In genomic region chr15:27258984-27259853, GRCm38 (mm10) we compare ENCODE assay signal across 31 mouse cellular contexts.
DNase-seq lines count a peak whose midpoint lies in the region; ATAC-seq lines count a peak whose summit lies in the region.
"Had no signal": no experiment of that assay in that cellular context is flagged by ENCODE, and none has a peak within 500 bp of the region (broad histone marks: within the 10 kb centered on the region; RNA-seq: fewer than 3 reads in every experiment).

No protein-coding gene starts in this region.

- no peak overlapping the region for H3K4me3 ChIP-seq in stomach, embryonic 15.5 days (replicated peaks)
- H3K4me3 ChIP-seq: embryonic facial prominence, embryonic 13.5 days; forebrain, embryonic 10.5 days; gastrocnemius, adult 2 months; hindbrain, embryonic 12.5 days; kidney, embryonic 15.5 days; liver, embryonic 13.5 days; midbrain, embryonic 13.5 days had no signal

- no peak overlapping the region for H3K27ac ChIP-seq in stomach, embryonic 15.5 days
- H3K27ac ChIP-seq: embryonic facial prominence, embryonic 13.5 days; forebrain, embryonic 10.5 days; gastrocnemius, adult 2 months; hindbrain, embryonic 12.5 days; hindbrain, postnatal 0 days; kidney, embryonic 15.5 days; liver, embryonic 13.5 days; macrophage; midbrain, embryonic 13.5 days had no signal

- 41% methylated on average over 6 of the region's 6 CpGs for WGBS in stomach, embryonic 15.5 days

- H3K4me1 ChIP-seq in stomach, embryonic 15.5 days: no peaks in the 10 kb centered on the region
- H3K4me1 ChIP-seq: embryonic facial prominence, embryonic 13.5 days; forebrain, embryonic 10.5 days; hindbrain, embryonic 12.5 days; kidney, embryonic 15.5 days; liver, embryonic 13.5 days; midbrain, embryonic 13.5 days had no signal

- ATAC-seq in stomach, embryonic 15.5 days (ENCODE audit: insufficient read depth, low FRiP score, low read depth): peak; percentile 84
- ATAC-seq: forebrain, embryonic 16.5 days; hindbrain, postnatal 0 days; midbrain, embryonic 13.5 days had no signal

- no peak overlapping the region for H3K9ac ChIP-seq in stomach, embryonic 15.5 days
- H3K9ac ChIP-seq: embryonic facial prominence, embryonic 13.5 days; hindbrain, embryonic 12.5 days; kidney, embryonic 15.5 days; liver, embryonic 13.5 days; midbrain, embryonic 13.5 days had no signal

- no peak overlapping the region for H3K4me2 ChIP-seq in stomach, embryonic 15.5 days
- H3K4me2 ChIP-seq: embryonic facial prominence, embryonic 13.5 days; heart, embryonic 11.5 days; hindbrain, embryonic 12.5 days; kidney, embryonic 15.5 days; liver, embryonic 13.5 days; midbrain, embryonic 13.5 days had no signal

- no peaks in the 10 kb centered on the region for H3K27me3 ChIP-seq in stomach, embryonic 15.5 days (replicated peaks)
- H3K27me3 ChIP-seq: embryonic facial prominence, embryonic 13.5 days; hindbrain, embryonic 12.5 days; kidney, embryonic 15.5 days; liver, embryonic 13.5 days; midbrain, embryonic 13.5 days had no signal

- DNase-seq in adrenal gland, adult 2 months: peak; percentile 23
- DNase-seq in adrenal gland, postnatal 25 days: no peak
- DNase-seq in urinary bladder, postnatal 36 days (ENCODE audit: low spot score in 2 of 2): peak; percentile 14 to 34
- DNase-seq in urinary bladder, postnatal 25 days (ENCODE audit: low spot score): no peak
- DNase-seq in Muller cell, postnatal 12 days (ENCODE audit: inconsistent ontology term): no peak
- no peak for DNase-seq in left cerebral cortex, postnatal 36 days (ENCODE audit: low spot score in 2 of 2)
- DNase-seq: cerebellum, adult 9-10 months; cerebellum, postnatal 36 days; embryo, embryonic 11 days; gastrocnemius, adult 2 months; gastrocnemius, postnatal 36 days; heart, adult 18-20 months; heart, postnatal 36 days; kidney, adult 18-20 months; kidney, postnatal 25 days; left cerebral cortex, postnatal 4 days; liver, embryonic 13.5 days; lung, adult 18-20 months; lung, postnatal 10 days; thymus, adult 2 months; thymus, postnatal 36 days had no signal

- intact Hi-C loops in left cerebral cortex, postnatal 36 days (cut with DNase I): no loop called here

- H3K9me3 ChIP-seq in stomach, embryonic 15.5 days: no peaks in the 10 kb centered on the region
- H3K9me3 ChIP-seq: embryonic facial prominence, embryonic 13.5 days; forebrain, embryonic 10.5 days; hindbrain, embryonic 12.5 days; kidney, embryonic 15.5 days; liver, embryonic 13.5 days; midbrain, embryonic 13.5 days had no signal

- H3K36me3 ChIP-seq in stomach, embryonic 15.5 days: no peaks in the 10 kb centered on the region
- H3K36me3 ChIP-seq: embryonic facial prominence, embryonic 13.5 days; forebrain, embryonic 10.5 days; hindbrain, embryonic 12.5 days; kidney, embryonic 15.5 days; liver, embryonic 13.5 days; midbrain, embryonic 13.5 days had no signal

Comparison
In these comparisons a context has a peak if more than half of its experiments do, and no peak if none do; other contexts are left out.
1. DNase-seq: peak in adrenal gland, adult 2 months (single experiment) and urinary bladder, postnatal 36 days (2 of 2); none in adrenal gland, postnatal 25 days (single experiment), urinary bladder, postnatal 25 days (single experiment), Muller cell, postnatal 12 days (single experiment) and left cerebral cortex, postnatal 36 days (0 of 2).